Mouse (Mus musculus) retina, postnatal 7 days (tissue): Measurements from ENCODE around the gene Atp8b3.

Source experiments
- DNase-seq: peaks from one replicate; pipeline ENCODE4 v3.0.0-alpha.2; 2012; ENCODE audit warnings: low read depth, low spot score

The Atp8b3 gene

DNA sequence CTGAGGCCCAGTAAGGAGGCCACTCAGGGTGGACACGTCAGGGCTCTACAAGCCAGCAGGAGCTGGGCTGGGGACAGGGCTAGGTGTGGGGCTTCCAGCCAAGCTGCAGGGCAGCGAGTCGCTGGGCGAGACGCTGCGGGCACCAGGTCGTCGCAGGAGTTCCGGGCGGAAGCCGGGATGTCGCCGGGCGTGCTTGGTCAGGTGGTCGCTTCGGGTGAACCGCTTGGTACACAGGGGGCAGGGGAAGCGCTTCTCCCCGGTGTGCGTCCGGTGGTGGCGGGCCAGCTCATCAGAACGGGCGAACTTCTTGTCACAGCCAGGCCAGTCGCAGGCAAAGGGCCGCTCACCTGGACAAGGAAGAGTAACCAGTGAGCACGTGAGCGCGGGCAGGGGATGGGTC, 30.0 kb upstream of the Atp8b3 start:
- DNase-seq, result no peak

GRCm38 (mm10) chr10:80566375-80567092, 27.6 kb upstream of the Atp8b3 start:
- peak; percentile 75 for DNase-seq

DNA sequence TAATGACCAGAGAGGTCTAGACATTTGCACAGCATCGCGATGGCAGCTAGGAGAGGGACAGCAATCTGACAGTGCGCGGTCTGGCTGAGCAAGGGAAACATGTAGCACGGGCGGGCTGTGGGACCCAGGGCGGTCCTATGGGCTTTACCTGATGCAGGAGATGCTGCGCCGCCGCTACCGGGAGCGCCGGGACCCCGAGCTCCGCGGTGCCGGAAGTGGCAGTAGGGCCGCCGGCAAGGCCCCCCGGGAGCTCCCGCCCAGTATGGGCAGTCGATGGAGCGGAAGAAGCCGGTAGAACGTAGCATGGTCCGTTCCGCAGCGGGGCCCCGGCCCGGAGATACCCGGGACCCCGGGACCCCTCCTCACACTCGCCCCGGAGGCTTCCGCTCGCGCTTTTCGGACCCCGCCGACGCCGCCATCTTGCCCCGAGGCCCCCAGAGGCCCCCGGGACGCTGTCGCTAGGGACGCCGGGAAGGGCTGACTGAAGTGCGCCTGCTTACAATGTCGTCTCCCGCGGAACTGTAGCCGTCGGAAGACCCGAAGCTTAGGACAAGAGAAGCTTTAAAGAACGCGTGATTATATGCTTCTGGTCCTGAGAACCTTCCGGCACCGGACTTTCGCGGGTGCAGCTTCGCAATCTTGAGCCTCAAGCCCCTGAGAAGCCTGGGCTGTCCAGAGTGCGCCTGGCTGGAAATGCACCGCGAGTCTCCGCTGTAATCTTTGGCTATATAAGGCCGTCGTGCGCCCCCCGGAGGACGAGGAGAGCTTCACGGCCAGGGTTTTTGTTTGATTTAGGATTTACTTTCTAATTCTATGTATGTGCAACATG, 22.4 kb upstream of the Atp8b3 start, which contains the start of gene Rexo1:
Gene Rexo1, minus strand, starts transcription at position 445 of the 829 bp plus-strand sequence.
- DNase-seq, result peak; percentile 91

- DNase-seq, result no peak
Observed at GRCm38 (mm10) chr10:80560621-80561020, 21.7 kb upstream of the Atp8b3 start.

- no peak for DNase-seq
Observed at GRCm38 (mm10) chr10:80559431-80559830, 20.5 kb upstream of the Atp8b3 start.

DNA sequence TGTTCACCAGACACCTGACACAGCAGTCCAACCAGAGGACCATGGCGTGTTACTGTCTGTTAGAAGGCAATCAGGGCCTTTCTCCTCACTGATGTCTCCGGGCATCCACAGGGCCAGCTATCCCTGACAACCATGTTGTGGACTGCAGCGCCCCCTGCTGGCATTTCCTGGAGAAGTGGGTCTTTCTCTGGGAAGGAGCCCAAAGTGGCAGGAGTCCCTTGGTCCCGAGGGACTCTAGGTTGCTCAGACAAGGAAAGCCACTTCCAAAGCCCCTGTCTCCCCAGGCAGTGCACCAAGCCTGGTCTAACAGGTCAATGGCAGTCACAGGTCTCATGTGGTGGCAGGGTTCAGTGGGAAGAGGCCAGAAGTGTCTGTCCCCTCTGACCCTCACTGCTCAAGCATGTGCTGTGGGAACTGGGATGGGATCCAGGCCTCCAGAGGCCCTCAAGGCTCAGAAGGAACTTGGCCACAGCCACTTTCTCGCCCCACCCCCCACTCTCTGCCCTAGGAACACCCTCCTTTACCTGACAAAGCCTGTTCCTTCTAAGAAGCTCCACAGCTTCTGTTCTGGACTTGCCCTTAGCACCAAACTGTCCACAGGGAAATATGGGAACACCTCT, 18.5 kb upstream of the Atp8b3 start:
- peak; percentile 68 for DNase-seq

- no peak for DNase-seq
Observed at GRCm38 (mm10) chr10:80553997-80554396, 15.1 kb upstream of the Atp8b3 start.

DNA sequence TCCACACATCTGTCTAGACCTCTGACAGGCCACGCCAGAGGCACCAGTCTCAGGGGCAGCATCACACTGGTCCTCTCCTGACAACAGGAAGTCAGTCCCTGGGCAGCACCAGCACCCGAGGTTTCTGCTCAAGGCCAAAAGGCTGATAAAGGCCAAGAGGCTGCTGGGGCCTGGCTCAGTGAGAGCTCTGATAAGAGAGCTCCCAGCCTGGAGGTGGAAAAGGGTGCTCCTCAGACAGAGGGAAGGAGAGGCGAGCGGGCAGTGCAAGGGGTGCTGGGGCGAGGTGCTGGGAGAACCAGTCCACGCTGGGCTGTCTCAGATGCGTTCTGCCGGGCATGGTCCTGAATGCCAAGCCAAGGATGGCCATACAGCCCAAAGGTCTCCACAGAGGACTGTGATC, 14.7 kb upstream of the Atp8b3 start:
- DNase-seq, result no peak

DNA sequence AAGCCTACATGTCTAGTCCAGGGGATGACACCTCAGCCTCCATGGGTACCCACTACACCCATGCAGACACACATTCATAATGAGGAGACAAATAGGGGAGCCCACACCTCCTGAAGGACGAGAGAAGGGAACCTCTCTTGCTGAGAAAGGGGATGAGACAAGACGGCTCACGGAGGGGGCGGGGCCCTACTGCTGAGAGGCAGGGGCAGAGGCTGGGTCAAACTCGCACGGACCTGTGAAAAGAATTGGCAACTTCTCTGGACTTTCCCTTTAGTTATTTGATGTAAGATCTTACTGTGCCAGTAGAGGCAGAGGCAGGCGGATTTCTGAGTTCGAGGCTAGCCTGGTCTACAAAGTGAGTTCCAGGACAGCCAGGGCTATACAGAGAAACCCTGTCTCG, 13.4 kb upstream of the Atp8b3 start:
- DNase-seq, result no peak

DNA sequence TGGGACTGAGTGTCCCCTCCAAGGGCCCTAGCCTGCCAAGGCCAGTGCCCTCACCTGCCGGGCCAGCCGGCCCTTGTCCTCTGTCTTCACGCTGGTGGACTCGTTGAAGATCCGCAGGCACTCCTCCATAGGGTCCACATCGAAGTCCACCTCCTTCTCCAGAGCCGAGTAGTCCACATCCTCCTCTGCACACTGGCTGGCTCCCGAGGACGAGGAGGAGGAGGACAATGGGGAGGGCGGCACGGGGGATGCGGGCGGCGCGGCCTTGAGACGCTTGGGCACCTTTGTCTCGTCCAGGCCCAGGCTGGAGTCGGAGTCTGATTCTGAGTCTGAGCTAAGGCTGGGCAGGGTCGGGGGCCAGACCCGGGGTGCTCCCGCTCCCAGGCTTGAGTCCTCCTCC, 10.4 kb upstream of the Atp8b3 start:
- no peak for DNase-seq

- peak; percentile 59 for DNase-seq
Observed at GRCm38 (mm10) chr10:80548428-80549006, 9.6 kb upstream of the Atp8b3 start.

GRCm38 (mm10) chr10:80547539-80547938, 8.6 kb upstream of the Atp8b3 start:
- no peak for DNase-seq

DNA sequence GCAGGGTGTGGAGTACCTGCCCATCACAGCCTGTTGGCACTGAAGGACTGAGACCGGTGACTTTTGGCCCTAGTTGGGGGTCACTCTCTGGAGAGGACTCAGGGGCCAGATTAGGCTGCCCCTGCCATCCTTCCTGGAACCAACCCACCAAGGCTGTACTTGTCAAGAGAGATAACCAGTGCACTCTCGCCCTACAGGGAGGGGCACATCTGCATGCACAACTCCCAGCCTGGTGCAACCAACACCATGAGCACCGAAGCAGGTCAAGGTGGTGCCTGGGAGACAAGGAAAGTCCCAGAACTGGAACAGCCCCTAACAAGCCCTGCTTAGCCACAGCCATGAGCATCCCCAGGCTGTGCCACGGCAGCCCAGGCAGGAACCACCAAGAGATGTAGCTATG, 8.0 kb upstream of the Atp8b3 start:
- no peak for DNase-seq

GRCm38 (mm10) chr10:80545590-80545989, 6.7 kb upstream of the Atp8b3 start:
- no peak for DNase-seq

GRCm38 (mm10) chr10:80543873-80544272, 4.9 kb upstream of the Atp8b3 start:
- no peak for DNase-seq

DNA sequence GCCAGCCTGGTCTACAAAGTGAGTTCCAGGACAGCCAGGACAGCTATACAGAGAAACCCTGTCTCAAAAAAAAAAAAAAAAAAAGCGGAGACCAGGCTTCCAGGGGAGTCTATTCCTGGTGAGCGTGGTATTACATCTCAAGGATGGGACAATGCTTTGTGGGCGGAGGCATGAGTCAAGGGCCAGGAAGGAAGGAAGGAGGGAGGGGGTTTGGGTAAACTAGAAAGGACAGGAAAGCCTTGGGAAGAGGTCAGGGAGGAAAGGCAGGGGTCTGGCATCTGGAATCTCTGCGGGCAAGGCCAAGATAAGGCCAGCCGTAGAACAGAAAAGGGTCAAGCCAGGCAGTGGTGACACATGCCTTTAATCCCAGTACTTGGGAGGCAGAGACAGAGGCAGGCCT, 569 bp upstream of the Atp8b3 start:
- no peak for DNase-seq

DNA sequence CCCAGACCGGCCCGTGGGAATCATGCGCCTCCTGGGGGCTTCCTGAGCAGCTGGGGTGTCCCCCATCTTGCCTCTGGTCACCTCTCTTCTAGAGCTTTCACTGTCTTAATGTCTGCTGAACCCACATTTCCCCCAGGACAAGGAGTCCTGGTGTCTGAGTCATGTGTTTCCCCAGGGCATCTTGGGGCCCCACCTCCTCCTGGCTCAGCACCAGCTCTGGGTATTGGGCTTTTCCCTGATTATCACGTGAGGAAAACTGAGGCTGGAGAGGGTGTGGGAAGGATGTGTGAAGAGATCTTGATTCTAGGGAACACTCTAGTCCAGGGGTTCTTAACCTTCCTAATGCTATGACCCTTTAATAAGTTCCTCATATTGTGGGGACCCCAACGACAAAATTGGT, 744 bp downstream of the Atp8b3 start:
- no peak for DNase-seq

DNA sequence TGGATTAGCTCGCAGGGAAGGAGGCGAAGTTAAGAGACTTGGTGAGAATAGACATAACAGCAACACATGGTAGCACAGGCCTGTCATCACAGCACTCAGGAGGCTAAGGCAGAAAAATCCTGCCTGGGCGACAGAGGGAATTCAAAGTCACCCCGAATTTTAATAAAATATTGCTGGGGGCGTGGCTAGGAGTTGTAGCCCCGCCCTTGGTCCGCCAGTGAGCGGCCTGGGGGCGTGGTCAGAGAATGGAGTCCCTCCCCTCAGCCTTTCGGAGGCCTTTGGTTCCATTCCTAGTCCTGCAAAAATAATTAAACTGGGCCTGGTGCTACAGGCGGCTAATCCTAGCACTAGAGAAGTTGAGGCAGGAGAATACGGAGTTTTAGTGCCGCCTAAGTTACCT, 3.2 kb downstream of the Atp8b3 start:
- DNase-seq, result no peak

DNA sequence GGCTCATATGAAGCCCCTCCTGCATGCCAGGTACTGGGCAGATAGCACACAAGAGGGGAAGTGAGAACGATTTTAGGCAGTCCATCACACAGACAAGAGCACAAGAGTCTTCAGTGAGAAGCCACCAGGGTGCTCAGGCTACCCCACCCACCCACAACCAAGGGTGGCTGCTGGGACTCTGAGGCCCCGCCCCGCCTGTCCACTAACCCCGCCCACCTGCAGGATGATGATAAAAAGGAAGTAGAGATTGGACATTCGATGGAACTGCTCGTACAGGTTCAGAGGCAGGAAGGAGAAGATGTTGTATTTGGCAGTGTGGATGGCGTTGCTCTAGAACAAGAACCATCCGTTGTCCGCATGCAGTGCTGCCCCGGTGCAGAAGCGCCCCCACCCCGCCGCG, 3.9 kb downstream of the Atp8b3 start:
- DNase-seq, result no peak

DNA sequence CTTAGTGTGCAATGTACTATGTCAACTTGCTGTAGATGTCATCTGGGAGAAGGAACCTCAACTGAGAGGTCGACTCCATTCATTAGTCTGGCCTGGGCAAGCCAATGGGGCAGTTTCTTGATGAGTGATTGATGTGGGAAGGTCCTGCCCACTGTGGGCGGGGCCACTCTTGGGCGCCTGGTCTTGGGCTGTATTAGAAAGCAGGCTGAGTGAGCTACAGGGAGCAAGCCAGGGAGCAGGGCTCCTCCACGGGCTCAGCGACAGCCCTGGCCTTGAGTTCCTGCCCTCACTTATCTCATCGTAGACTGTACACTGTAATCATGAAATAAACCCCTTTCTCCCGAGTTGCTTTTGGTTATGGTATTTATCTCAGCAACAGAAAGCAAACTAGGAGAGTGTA, 5.2 kb downstream of the Atp8b3 start:
- no peak for DNase-seq

DNA sequence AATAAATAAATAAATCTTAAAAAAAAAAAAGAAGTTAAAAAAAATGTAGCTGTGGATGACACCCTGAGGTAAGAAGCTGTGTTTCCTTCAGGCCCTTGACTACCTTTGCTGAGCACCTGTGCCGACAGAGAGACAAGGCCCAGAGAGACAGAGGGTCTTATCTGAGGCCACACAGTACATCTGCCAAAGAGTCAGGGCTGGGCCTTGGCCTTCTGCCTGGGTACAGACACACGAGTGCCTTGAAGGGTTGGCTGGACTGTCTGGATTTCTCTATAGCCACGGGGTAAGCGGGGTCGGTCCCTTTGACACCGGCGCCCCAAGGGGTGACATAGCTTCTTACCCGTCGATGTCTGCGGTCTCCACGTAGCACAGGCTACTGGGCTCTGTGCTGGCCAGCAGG, 6.1 kb downstream of the Atp8b3 start:
- no peak for DNase-seq

GRCm38 (mm10) chr10:80526172-80526571, 12.8 kb downstream of the Atp8b3 start:
- DNase-seq, result peak; percentile 43
